Mouse (Mus musculus): ENCODE measurements around the gene Gnb1.

- TF ChIP-seq POLR2AphosphoS2 (IDR thresholded peaks at IDR 0.05; ENCODE audit: insufficient read length, low read depth) (no peak), POLR2A (IDR thresholded peaks at IDR 0.05; ENCODE audit: insufficient read length, low read depth) (no peak), USF1 (IDR thresholded peaks at IDR 0.05; ENCODE audit: low read depth) (no peak)
Observed at GRCm38 (mm10) chr4:155505671-155506295, 14.6 kb downstream of the Gnb1 start.
